Comparison of ENCODE assay signal across 8 mouse cellular contexts in genomic region chr6:114875018-114875558, GRCm38 (mm10).
DNase-seq lines count a peak whose midpoint lies in the region; ATAC-seq and TF ChIP-seq lines count a peak whose summit lies in the region.

No protein-coding gene starts in this region.

- no peak overlapping the region for H3K27ac ChIP-seq in ES-E14 (ENCODE audit: insufficient read depth, low read depth, low read length, poor library complexity, severe bottlenecking)
- H3K27ac ChIP-seq in forebrain, embryonic 14.5 days (ENCODE audit: low read depth, low read length): peak overlapping the region; percentile 95
- peak overlapping the region; percentile 93 for H3K27ac ChIP-seq in liver, postnatal 0 days (ENCODE audit: low read depth)
- H3K27ac ChIP-seq in neural tube, embryonic 13.5 days (replicated peaks): peak overlapping the region; percentile 96
- peak overlapping the region; percentile 84 for H3K27ac ChIP-seq in testis, adult 2 months (ENCODE audit: control insufficient read depth, insufficient read depth, low read depth, low read length)

- H3K9ac ChIP-seq in ES-E14 (ENCODE audit: insufficient read depth, low read depth, low read length, poor library complexity, severe bottlenecking): peak overlapping the region; percentile 61; the same call in 1 of the 2 replicates
- peak overlapping the region; percentile 72 for H3K9ac ChIP-seq in forebrain, embryonic 14.5 days (ENCODE audit: low read length)
- H3K9ac ChIP-seq in liver, postnatal 0 days (replicated peaks): peak overlapping the region; percentile 70; the same call in 1 of the 2 replicates
- peak overlapping the region; percentile 78 for H3K9ac ChIP-seq in neural tube, embryonic 13.5 days

- H3K27me3 ChIP-seq in forebrain, embryonic 14.5 days (replicated peaks; ENCODE audit: control insufficient read depth, insufficient read depth, low read length): no peaks in the 10 kb centered on the region
- no peaks in the 10 kb centered on the region for H3K27me3 ChIP-seq in liver, postnatal 0 days (ENCODE audit: insufficient read depth, low read length)
- H3K27me3 ChIP-seq in neural tube, embryonic 13.5 days: no peaks in the 10 kb centered on the region
- no peaks in the 10 kb centered on the region for H3K27me3 ChIP-seq in testis, adult 2 months (ENCODE audit: control insufficient read depth, insufficient read depth, low read length)

- no peak for TF ChIP-seq CTCF in liver, postnatal 0 days (IDR thresholded peaks at IDR 0.05; ENCODE audit: low read depth)
- TF ChIP-seq CTCF in testis, adult 2 months (IDR thresholded peaks at IDR 0.05; ENCODE audit: control insufficient read depth, insufficient read depth, insufficient replicate concordance, low read depth, low read length): no peak

- H3K9me3 ChIP-seq in ES-E14 (ENCODE audit: control insufficient read depth, insufficient read depth, low read depth, low read length): no peaks in the 10 kb centered on the region
- H3K9me3 ChIP-seq in forebrain, embryonic 14.5 days (replicated peaks; ENCODE audit: control insufficient read depth, low read length): no peaks in the 10 kb centered on the region
- H3K9me3 ChIP-seq in liver, postnatal 0 days (ENCODE audit: low read length): no peaks in the 10 kb centered on the region
- H3K9me3 ChIP-seq in neural tube, embryonic 13.5 days: no peaks in the 10 kb centered on the region

- intact Hi-C loops in heart, postnatal 14 days (cut with DNase I): loop anchor here (2.0 to 5.0 kb wide), 2 partner anchors 46 to 153 kb away; no protein-coding TSS in a partner anchor

- TF ChIP-seq POLR2A in testis, adult 2 months (IDR thresholded peaks at IDR 0.05; ENCODE audit: control insufficient read depth, low read depth, low read length): no peak

- H3K36me3 ChIP-seq in ES-E14 (ENCODE audit: control insufficient read depth, insufficient read depth, low read length, poor library complexity, severe bottlenecking): no peaks in the 10 kb centered on the region
- H3K36me3 ChIP-seq in forebrain, embryonic 14.5 days (ENCODE audit: control insufficient read depth, insufficient read depth, low read length): no peaks in the 10 kb centered on the region
- H3K36me3 ChIP-seq in liver, postnatal 0 days (replicated peaks; ENCODE audit: insufficient read depth, low read length): no peaks in the 10 kb centered on the region
- peaks cover 7% of the 10 kb centered on the region; the same call in 1 of the 2 replicates for H3K36me3 ChIP-seq in neural tube, embryonic 13.5 days
- H3K36me3 ChIP-seq in testis, adult 2 months (ENCODE audit: control insufficient read depth, insufficient read depth, low read length): no peaks in the 10 kb centered on the region

- peak overlapping the region; percentile 63 for H3K4me2 ChIP-seq in forebrain, embryonic 14.5 days (ENCODE audit: low read length)
- H3K4me2 ChIP-seq in liver, postnatal 0 days (ENCODE audit: low read depth, low read length): peak overlapping the region; percentile 86
- H3K4me2 ChIP-seq in neural tube, embryonic 13.5 days: peak overlapping the region; percentile 71

- TF ChIP-seq EP300 in liver, postnatal 0 days (IDR thresholded peaks at IDR 0.05; ENCODE audit: low read depth): peak; percentile 79; the same call in 1 of the 2 replicates

- WGBS in forebrain, embryonic 14.5 days: 0% methylated on average over 18 of the region's 18 CpGs
- under 1% methylated on average over 18 of the region's 18 CpGs for WGBS in liver, postnatal 0 days (ENCODE audit: insufficient replicate concordance)
- 1% methylated on average over 18 of the region's 18 CpGs for WGBS in neural tube, embryonic 13.5 days

- ATAC-seq in forebrain, embryonic 14.5 days: peak; percentile 90
- ATAC-seq in liver, postnatal 0 days: peak; percentile 85
- peak; percentile 87 for ATAC-seq in neural tube, embryonic 13.5 days (ENCODE audit: low read depth)

- peak; percentile 49 for DNase-seq in ES-E14 (ENCODE audit: low read depth, low spot score)
- DNase-seq in cerebellum, adult 11 months: peak; percentile 86
- DNase-seq in forebrain, embryonic 14.5 days (ENCODE audit: low spot score): peak; percentile 95
- DNase-seq in heart, postnatal 14 days: peak; percentile 95 to 97
- DNase-seq in layer of hippocampus, adult 11-12 months (ENCODE audit: low spot score): peak; percentile 93
- peak; percentile 92 for DNase-seq in liver, postnatal 0 days

- in situ Hi-C loops in ES-E14 (cut with MboI; ENCODE audit: low sequenced_read_pairs in 2 of 2, unreplicated experiment in 2 of 2): no loop called here

- peak overlapping the region; percentile 44 to 59 for H3K4me3 ChIP-seq in ES-E14 (ENCODE audit: insufficient read depth in 1 of 2, low read depth in 1 of 2, low read length in 2 of 2, poor library complexity in 1 of 2, severe bottlenecking in 1 of 2)
- peak overlapping the region; percentile 30 for H3K4me3 ChIP-seq in forebrain, embryonic 14.5 days (ENCODE audit: low read depth, low read length)
- H3K4me3 ChIP-seq in liver, postnatal 0 days (ENCODE audit: low read depth, low read length): peak overlapping the region; percentile 53
- H3K4me3 ChIP-seq in neural tube, embryonic 13.5 days: peak overlapping the region; percentile 39
- peak overlapping the region; percentile 60 for H3K4me3 ChIP-seq in testis, adult 2 months (ENCODE audit: control insufficient read depth, low read depth, low read length)

- peaks cover 0 to 11% of the 10 kb centered on the region in 2 experiments; a peak in 1 of 4 replicates for H3K4me1 ChIP-seq in ES-E14 (ENCODE audit: control insufficient read depth in 2 of 2, insufficient read depth in 2 of 2, low read length in 2 of 2, poor library complexity in 1 of 2)
- H3K4me1 ChIP-seq in forebrain, embryonic 14.5 days (ENCODE audit: control insufficient read depth, insufficient read depth, low read length): peaks cover 72% of the 10 kb centered on the region
- peaks cover 67% of the 10 kb centered on the region for H3K4me1 ChIP-seq in liver, postnatal 0 days (ENCODE audit: insufficient read depth)
- peaks cover 92% of the 10 kb centered on the region for H3K4me1 ChIP-seq in neural tube, embryonic 13.5 days (replicated peaks)
- H3K4me1 ChIP-seq in testis, adult 2 months (ENCODE audit: control insufficient read depth, insufficient read depth, low read length): peaks cover 13% of the 10 kb centered on the region

TF ChIP-seq in ES-E14, 5 proteins besides CTCF, POLR2A, EP300 and RAD21:
- no peak for TF ChIP-seq MAFK (IDR thresholded peaks at IDR 0.05; ENCODE audit: insufficient read depth, low read depth, low read length)
- no peak for TF ChIP-seq HCFC1 (IDR thresholded peaks at IDR 0.05; ENCODE audit: borderline replicate concordance, insufficient read depth, low read length)
- no peak for TF ChIP-seq ZC3H11A (IDR thresholded peaks at IDR 0.05; ENCODE audit: borderline replicate concordance, low read depth, low read length)
- TF ChIP-seq ZNF384 (IDR thresholded peaks at IDR 0.05; ENCODE audit: low read depth, low read length): no peak
- TF ChIP-seq CHD2 (IDR thresholded peaks at IDR 0.05; ENCODE audit: low read depth, low read length): no peak
